Mouse (Mus musculus) embryonic fibroblast, embryonic 13.5 days (primary cell): Measurements from ENCODE around the gene Pappa.

Source experiments
- CTCF ChIP-seq: IDR thresholded peaks from 2 replicates; pipeline ENCODE4 v1.5.1; 2011; ENCODE audit warnings: mild to moderate bottlenecking, control low read depth, low read length, moderate library complexity, borderline replicate concordance; ENCODE audit not compliant: insufficient read depth
- POLR2A ChIP-seq: IDR thresholded peaks from 2 replicates; pipeline ENCODE4 v1.6.1; 2011; ENCODE audit warnings: low read depth, mild to moderate bottlenecking, control low read depth, low read length, moderate library complexity

GRCm38 (mm10) chr4:65396806-65397205, 272.8 kb downstream of the Pappa start:
- TF ChIP-seq CTCF (no peak), POLR2A (no peak)
